Mouse (Mus musculus) liver, postnatal 0 days (tissue): ENCODE data around the gene Tlcd2.

ENCODE experiments used
- CTCF ChIP-seq: sonication (generic); IDR thresholded peaks from 2 replicates; pipeline ENCODE4 v1.5.1; 2016; ENCODE audit warnings: antibody characterized with exemption, low read depth
- EP300 ChIP-seq: IDR thresholded peaks from 2 replicates; pipeline ENCODE4 v1.6.1; 2016; ENCODE audit warnings: antibody characterized with exemption, low read depth, mild to moderate bottlenecking

- no peak for TF ChIP-seq CTCF
- TF ChIP-seq EP300, result no peak
Measured at GRCm38 (mm10) chr11:75423091-75423490, 38.4 kb upstream of the Tlcd2 start.
